Mouse (Mus musculus) spleen, embryonic (tissue): ENCODE data around the gene Cd82.

Experiments
- CTCF ChIA-PET: fragments of 350-600 bp; sonication (Branson Sonifier 250); formaldehyde crosslinking; loops from one replicate; lab custom pipeline; 2022; lab: Charles Lee

Cd82 gene

DNA sequence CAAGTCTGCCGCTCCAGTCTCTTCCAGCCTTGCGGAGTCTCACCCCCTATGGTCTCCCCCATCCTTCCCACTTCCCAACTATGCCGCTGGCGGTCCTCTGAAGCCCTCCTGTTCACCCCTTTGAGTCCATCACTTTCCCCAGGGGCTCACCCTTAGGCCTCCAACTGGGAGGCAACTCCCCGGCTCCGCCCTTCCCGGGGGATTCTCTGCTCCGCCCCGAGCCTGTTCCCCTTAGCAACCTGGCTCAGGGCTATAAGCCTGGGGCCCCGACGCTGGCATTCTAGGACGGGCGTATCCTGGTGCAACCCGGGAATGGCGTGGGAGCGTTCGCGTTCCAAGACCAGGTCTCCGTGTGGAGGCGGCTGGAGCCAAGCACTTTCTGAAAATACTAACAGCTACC, at the start of gene Cd82:
Cd82 (minus strand) TSS at position 381 of the 400 bp plus-strand sequence.
- CTCF ChIA-PET = interaction anchor here (0.6 to 0.9 kb wide), 2 partner anchors 42 to 207 kb away, joined by 3 read pairs; no protein-coding TSS in a partner anchor

DNA sequence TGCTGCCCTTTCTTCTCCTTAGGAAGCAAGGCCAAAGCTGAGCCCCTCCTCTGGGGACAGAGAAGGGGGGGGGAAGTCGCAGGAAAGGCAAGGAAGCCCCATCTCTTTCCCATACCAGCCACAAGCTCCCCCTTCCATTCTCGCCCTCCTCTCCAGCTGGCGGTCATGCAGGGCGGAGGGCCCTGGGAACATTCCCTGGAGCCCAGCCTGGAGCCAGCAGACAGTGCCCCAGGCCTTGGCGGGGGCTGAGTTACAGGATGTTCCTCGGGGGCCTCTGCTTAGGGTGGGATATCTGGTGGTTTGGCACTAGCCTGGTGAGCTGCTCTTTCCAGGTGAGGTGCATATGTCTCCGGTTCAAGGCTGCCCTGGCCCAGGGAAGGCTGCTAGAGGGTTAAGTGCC, 49.2 kb upstream of the Cd82 start:
- CTCF ChIA-PET = no interaction called here

GRCm38 (mm10) chr2:93510839-93511238, 47.9 kb upstream of the Cd82 start:
- CTCF ChIA-PET = no interaction called here

- CTCF ChIA-PET = no interaction called here
These were observed 47.1 kb upstream of the Cd82 start for GRCm38 (mm10) chr2:93509777-93510750.

GRCm38 (mm10) chr2:93505091-93505490, 42.2 kb upstream of the Cd82 start:
- CTCF ChIA-PET = no interaction called here

GRCm38 (mm10) chr2:93503353-93503752, 40.4 kb upstream of the Cd82 start:
- CTCF ChIA-PET = no interaction called here

- CTCF ChIA-PET = no interaction called here
These were observed 38.4 kb upstream of the Cd82 start for GRCm38 (mm10) chr2:93501303-93501702.

- CTCF ChIA-PET = no interaction called here
These were observed 34.3 kb upstream of the Cd82 start for GRCm38 (mm10) chr2:93497221-93497620.

- CTCF ChIA-PET = no interaction called here
These were observed 32.2 kb upstream of the Cd82 start for GRCm38 (mm10) chr2:93495170-93495569.

DNA sequence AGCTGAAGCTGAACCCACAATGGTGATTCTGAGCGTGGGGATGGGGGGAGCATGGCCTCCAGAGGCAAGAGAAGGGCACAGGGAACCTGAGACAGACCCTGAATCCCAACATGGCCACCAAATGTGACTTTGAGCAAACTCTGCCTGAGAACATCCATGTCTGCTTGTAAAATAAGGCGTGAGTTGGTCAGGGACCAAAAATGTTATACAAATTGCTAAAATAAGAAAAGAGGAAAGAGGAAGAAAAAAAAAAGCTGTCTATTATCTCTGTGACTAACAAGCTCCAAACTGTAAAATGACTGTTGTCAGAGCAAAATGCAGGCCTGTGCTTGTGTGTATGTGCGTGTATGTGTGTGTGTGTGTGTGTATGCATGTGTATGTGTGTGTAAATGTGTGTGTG, 30.6 kb upstream of the Cd82 start:
- CTCF ChIA-PET = no interaction called here

DNA sequence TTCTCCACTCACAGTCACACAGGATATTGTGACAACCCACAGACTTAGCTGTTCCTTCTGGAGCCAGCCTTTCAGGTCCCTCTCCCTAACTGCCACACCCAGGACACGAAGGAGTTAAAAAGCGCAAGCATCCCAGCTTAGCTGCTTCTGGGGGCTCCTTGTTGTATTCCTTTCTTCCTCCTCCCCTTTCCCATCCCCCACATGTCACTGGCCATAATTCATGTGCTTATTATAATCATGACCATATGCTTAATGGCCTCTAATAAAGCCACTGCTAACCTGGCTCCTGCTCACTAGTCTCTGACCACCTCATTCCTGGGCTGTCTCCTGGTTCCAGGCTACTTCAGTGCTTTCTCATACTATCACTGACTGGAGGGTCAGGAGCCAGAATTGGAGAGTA, 27.6 kb upstream of the Cd82 start:
- CTCF ChIA-PET = no interaction called here

DNA sequence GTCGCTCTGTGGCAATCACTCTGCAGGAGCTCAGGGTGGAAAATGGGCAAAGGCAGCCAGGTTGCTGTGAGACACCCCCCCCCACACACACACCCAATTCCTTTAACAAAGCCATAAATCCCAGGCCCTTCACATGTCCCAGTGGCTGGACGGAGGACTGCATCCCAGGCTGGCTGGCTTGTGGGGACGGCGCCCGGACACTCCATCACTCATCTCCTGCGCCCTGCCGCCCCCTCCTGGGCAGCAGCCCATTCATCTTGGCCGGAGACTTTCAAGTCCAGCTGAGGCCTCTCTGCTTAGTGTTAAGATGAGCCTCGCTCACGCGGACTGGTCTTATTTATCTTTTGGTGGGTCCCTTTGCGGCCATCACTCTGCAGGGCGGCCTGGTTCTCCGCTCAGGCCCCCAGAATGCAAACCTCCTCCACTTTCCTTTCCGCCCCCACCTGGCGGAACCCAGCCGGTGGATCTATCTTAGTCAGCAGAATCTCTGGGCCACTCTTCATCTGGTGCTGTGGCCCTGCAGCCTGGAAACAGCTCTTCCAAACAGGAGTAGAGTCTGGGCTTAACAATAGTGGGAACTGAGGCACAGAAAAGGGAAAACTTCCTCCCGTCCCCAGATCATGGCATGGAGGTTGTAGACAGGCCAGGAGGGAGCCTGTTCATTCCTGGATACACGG, 26.1 kb upstream of the Cd82 start:
- CTCF ChIA-PET = no interaction called here

GRCm38 (mm10) chr2:93485459-93485858, 22.5 kb upstream of the Cd82 start:
- CTCF ChIA-PET = no interaction called here

GRCm38 (mm10) chr2:93482036-93482644, 19.2 kb upstream of the Cd82 start:
- CTCF ChIA-PET = no interaction called here

DNA sequence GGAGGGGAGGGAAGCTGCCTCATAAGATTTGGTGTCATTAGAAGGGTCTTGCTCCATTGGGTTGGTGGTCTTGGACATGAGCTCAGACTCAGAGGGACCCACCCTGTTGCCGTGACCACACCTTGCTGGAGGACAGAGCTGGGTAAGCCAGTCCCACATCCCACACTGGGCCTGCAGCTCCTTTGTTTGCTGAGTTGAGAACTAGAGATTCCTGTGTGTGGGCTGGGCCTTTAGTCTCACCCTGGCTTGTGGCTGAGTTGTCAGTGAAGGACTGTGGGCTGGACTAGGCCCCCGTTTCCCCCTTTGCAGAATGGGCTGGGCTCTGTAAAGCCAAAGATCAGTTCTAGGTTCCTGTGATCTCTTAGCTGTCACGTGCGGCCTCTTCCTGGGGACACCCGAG, 15.8 kb upstream of the Cd82 start:
- CTCF ChIA-PET = interaction anchor here (0.9 kb wide), 1 partner anchor 14 kb away, joined by 3 read pairs; no protein-coding TSS in a partner anchor

GRCm38 (mm10) chr2:93477519-93477918, 14.6 kb upstream of the Cd82 start:
- CTCF ChIA-PET = no interaction called here

GRCm38 (mm10) chr2:93476487-93476886, 13.5 kb upstream of the Cd82 start:
- CTCF ChIA-PET = interaction anchor here (1.0 kb wide), 1 partner anchor 65 kb away, joined by 5 read pairs; no protein-coding TSS in a partner anchor

DNA sequence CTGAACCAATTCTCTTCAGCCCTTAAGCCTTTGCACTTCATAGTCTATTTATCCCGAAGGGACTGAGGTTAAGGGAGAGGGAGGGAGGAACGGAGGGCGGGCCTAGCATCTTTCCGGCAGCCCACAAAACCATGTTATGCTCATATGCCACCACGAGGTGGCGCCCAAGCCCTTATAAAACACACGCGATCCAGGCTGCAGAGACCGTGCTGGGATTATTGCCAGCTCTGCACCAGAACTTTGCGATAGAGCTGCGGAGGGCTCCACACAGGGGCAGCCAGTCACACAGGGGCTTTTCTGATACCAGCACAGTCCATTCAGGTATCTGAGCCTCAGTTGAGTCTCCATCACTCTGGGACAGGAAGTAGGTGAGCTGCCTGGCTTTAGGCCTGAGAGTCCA, 12.1 kb upstream of the Cd82 start:
- CTCF ChIA-PET = interaction anchor here (0.8 to 1.5 kb wide), 3 partner anchors 57 to 830 kb away, joined by 3 to 5 read pairs (median 4); no protein-coding TSS in a partner anchor

- CTCF ChIA-PET = no interaction called here
These were observed 11.0 kb upstream of the Cd82 start for GRCm38 (mm10) chr2:93473915-93474314.

GRCm38 (mm10) chr2:93470849-93471576, 8.1 kb upstream of the Cd82 start:
- CTCF ChIA-PET = interaction anchor here (1.6 to 4.1 kb wide), 3 partner anchors 42 to 59 kb away, joined by 4 to 54 read pairs (median 13); no protein-coding TSS in a partner anchor

GRCm38 (mm10) chr2:93470127-93470526, 7.2 kb upstream of the Cd82 start:
- CTCF ChIA-PET = interaction anchor here (1.3 to 4.1 kb wide), 4 partner anchors 8 to 58 kb away, joined by 3 to 54 read pairs (median 8); no protein-coding TSS in a partner anchor
